Mouse (Mus musculus) spleen, adult 2 months (tissue): ENCODE data around the gene Hs3st4.

ENCODE experiments used
- CTCF ChIP-seq: fragments of 200-500 bp; IDR thresholded peaks from 2 replicates; pipeline ENCODE4 v1.5.1; 2011; ENCODE audit warnings: mild to moderate bottlenecking, inconsistent platforms; ENCODE audit not compliant: insufficient read depth, insufficient read length, insufficient replicate concordance; ENCODE audit errors: extremely low read depth
- POLR2A ChIP-seq: fragments of 200-500 bp; IDR thresholded peaks from 2 replicates; pipeline ENCODE4 v1.6.1; 2011; ENCODE audit warnings: low read depth, low read length, inconsistent platforms

- TF ChIP-seq CTCF (no peak), POLR2A (no peak)
Measured at GRCm38 (mm10) chr7:124372297-124372696, 389.6 kb downstream of the Hs3st4 start.
